Mouse (Mus musculus) liver, embryonic 15.5 days (tissue): Measurements from ENCODE around the gene Litaf. TPM values are rescaled to one million over a fixed set of nuclear protein-coding genes. Genes with fewer than 3 reads are reported as not detected.
A peak's percentile ranks its signal among the peaks of the same experiment; 100 is the strongest.

Source experiments
- ATAC-seq: fragments of 200-750 bp; cut with Nextera tagmentation; 2 replicates; pipeline ENCODE4 v1.8.0; 2017; ENCODE audit warnings: moderate number of reproducible peaks, mild to moderate bottlenecking, moderate library complexity; ENCODE audit not compliant: insufficient read depth
- H3K27ac ChIP-seq: fragments of 300-500 bp; sonication (generic); replicated peaks from 2 replicates; pipeline ENCODE4 v1.5.1; 2015; ENCODE audit warnings: mild to moderate bottlenecking, inconsistent platforms
- H3K27me3 ChIP-seq: fragments of 300-500 bp; sonication (generic); 2 replicates; pipeline ENCODE4 v1.6.1; 2015; ENCODE audit warnings: mild to moderate bottlenecking, inconsistent platforms
- H3K36me3 ChIP-seq: fragments of 300-500 bp; sonication (generic); replicated peaks from 2 replicates; pipeline ENCODE4 v1.6.1; 2015; ENCODE audit warnings: moderate library complexity, mild to moderate bottlenecking, inconsistent platforms
- H3K4me1 ChIP-seq: fragments of 300-500 bp; sonication (generic); replicated peaks from 2 replicates; pipeline ENCODE4 v1.6.1; 2015; ENCODE audit warnings: inconsistent platforms
- H3K4me2 ChIP-seq: fragments of 300-500 bp; sonication (generic); 2 replicates; pipeline ENCODE4 v1.6.1; 2015; ENCODE audit warnings: moderate library complexity, mild to moderate bottlenecking, inconsistent platforms
- H3K4me3 ChIP-seq: fragments of 300-500 bp; sonication (generic); replicated peaks from 2 replicates; pipeline ENCODE4 v1.5.1; 2015; ENCODE audit warnings: mild to moderate bottlenecking, inconsistent platforms
- H3K9ac ChIP-seq: fragments of 300-500 bp; sonication (generic); 2 replicates; pipeline ENCODE4 v1.6.1; 2015; ENCODE audit warnings: moderate library complexity, mild to moderate bottlenecking, inconsistent platforms
- H3K9me3 ChIP-seq: fragments of 300-500 bp; sonication (generic); replicated peaks from 2 replicates; pipeline ENCODE4 v1.6.1; 2016; ENCODE audit warnings: inconsistent platforms
- WGBS: fragments of 180-500 bp; shearing (Covaris S2); methylation state at CpG from one replicate; pipeline ENCODE4 v1.1.7; 2015; ENCODE audit warnings: mixed read lengths; ENCODE audit not compliant: insufficient replicate concordance; 5-methylcytosine and 5-hydroxymethylcytosine counted together
- polyA plus RNA-seq: library from polyadenylated mRNA; unstranded; fragments of >200 nt; fragmentation: Nextera tagmentation; extraction: Ambion mirVana; gene quantifications from 2 replicates; pipeline ENCODE4 v1.2.1, GENCODE M21; 2015

Litaf gene
- polyA plus RNA-seq, 1 experiment from 2014 or later = 39.3 TPM

DNA sequence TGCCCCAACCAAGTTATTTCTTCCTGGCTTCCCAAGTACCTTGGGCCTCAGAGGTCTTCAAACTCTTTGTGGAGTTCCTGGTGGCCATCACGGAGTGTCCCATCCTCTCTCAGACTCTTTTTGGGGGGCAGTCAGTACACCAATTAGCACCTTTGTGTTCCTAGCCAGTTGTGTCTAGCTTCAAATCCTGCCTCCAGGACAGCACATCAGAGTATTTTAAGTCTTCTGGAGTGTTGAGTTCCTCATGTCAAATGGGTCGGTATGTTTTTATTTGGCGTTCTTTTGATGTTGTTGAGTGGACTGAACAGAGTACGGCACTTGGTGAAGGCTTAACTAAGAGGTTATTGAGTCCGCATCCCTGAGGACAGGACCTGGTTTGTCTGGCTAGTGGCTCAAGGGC, 526 bp downstream of the Litaf start:
- H3K4me3 ChIP-seq = peak overlapping the region; percentile 64; the same call in 1 of the 2 replicates
- no peaks in the 10 kb centered on the region for H3K36me3 ChIP-seq
- no peaks in the 10 kb centered on the region for H3K9me3 ChIP-seq
- H3K27ac ChIP-seq = no peak overlapping the region
- no peak overlapping the region for H3K9ac ChIP-seq
- WGBS = 64% methylated on average over 5 of the region's 5 CpGs
- no peak for ATAC-seq
- peaks cover 29% of the 10 kb centered on the region for H3K4me1 ChIP-seq
- H3K4me2 ChIP-seq = peak overlapping the region; percentile 93
- H3K27me3 ChIP-seq = peaks cover 60% of the 10 kb centered on the region

GRCm38 (mm10) chr16:11064742-11065141, 1.2 kb downstream of the Litaf start:
- Histone ChIP-seq H3K4me2 (no peak overlapping the region), H3K4me1 (peaks cover 22% of the 10 kb centered on the region), H3K36me3 (no peaks in the 10 kb centered on the region), H3K9ac (no peak overlapping the region), H3K27ac (no peak overlapping the region), H3K9me3 (no peaks in the 10 kb centered on the region), H3K4me3 (no peak overlapping the region), H3K27me3 (peaks cover 58% of the 10 kb centered on the region)
- ATAC-seq = no peak
- WGBS = 63% methylated on average over 6 of the region's 6 CpGs

- Histone ChIP-seq H3K27ac (no peak overlapping the region), H3K9ac (no peak overlapping the region), H3K27me3 (peaks cover 54% of the 10 kb centered on the region), H3K9me3 (no peaks in the 10 kb centered on the region), H3K4me2 (no peak overlapping the region), H3K4me1 (peaks cover 19% of the 10 kb centered on the region), H3K36me3 (no peaks in the 10 kb centered on the region), H3K4me3 (no peak overlapping the region)
- WGBS = 65% methylated on average over 4 of the region's 4 CpGs
- no peak for ATAC-seq
These were observed 1.6 kb downstream of the Litaf start for GRCm38 (mm10) chr16:11064341-11064740.

DNA sequence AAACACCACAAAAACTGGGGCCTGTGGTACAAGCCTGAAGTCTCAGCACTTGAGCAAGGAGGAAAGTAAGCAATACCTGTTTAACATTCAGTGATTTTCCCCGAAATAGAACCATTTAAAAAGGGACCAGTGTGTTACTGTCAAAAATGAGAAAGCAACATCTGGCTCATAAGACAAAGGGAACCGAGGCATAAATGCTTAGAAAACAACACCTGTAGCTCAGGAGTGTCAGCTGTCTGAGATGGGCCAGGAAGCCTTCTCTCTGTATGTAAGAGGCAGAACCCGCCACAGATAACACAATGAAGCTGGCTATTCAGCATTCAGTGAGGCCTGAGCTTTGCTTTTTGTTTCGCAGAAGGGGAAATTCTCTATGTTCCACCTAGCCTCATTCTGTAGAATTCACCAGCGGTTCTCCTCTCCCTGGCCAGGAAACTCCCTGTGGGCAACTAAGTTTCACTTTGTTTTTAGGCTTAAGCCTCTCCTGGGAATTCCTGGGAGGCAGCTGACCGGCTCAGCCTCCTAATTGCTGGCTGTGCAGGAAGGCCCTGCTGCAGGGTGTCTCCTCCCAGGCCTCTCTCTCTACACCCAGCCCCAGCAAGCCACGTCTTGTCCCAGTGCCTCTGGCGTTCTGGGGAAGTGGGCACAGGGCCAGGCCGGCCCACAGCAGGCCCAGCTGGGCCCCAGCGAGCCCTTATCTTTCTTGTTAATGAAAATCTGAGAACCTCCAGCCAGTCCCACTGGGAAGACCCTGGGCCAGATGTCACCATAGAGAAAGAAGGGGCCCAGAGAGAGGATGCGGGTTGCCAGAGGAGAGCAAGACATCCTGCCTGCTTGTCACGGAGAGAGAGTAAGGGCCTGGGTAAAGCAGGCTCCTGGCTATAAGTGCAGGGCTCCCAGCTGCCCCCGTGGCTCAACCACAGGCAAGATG, 2.9 kb downstream of the Litaf start:
- Histone ChIP-seq H3K36me3 (no peaks in the 10 kb centered on the region), H3K4me3 (no peak overlapping the region), H3K4me2 (no peak overlapping the region), H3K4me1 (peaks cover 19% of the 10 kb centered on the region), H3K27me3 (peaks cover 41% of the 10 kb centered on the region), H3K9ac (no peak overlapping the region), H3K9me3 (no peaks in the 10 kb centered on the region), H3K27ac (peak overlapping the region; percentile 48; the same call in 1 of the 2 replicates)
- ATAC-seq = no peak
- WGBS = 29% methylated on average over 13 of the region's 13 CpGs

DNA sequence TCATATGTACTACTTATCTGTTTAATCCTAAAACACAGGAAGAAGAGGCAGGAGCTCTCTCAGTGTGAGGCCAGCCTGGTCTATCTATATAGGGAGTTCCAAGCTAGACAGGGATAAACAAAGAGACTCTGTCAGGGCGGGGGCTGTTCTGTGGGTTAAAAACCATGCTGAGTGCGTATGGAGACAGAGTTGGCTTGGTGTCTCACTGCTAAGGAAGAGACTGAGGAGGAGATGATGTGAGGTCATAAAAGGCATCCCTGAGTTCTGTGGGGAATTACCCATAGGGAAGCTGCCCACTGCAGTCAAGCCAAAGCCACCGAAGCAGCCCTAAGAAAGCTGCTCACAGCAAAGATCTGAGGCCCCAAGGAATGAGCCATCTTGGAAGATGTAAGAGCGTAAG, 5.3 kb downstream of the Litaf start, which contains the start of gene Snn:
Snn (plus strand) TSS at position 301 of the 400 bp plus-strand sequence.
- H3K27me3 ChIP-seq = peaks cover 17% of the 10 kb centered on the region
- H3K4me1 ChIP-seq = peaks cover 1% of the 10 kb centered on the region
- no peaks in the 10 kb centered on the region for H3K9me3 ChIP-seq
- no peak within 1 kb of the TSS for H3K27ac ChIP-seq
- 68% methylated on average over 4 of the region's 4 CpGs for WGBS
- no peak within 1 kb of the TSS for H3K9ac ChIP-seq
- H3K4me2 ChIP-seq = no peak within 1 kb of the TSS
- no peaks in the 10 kb centered on the region for H3K36me3 ChIP-seq
- no peak for ATAC-seq
- no peak within 1 kb of the TSS for H3K4me3 ChIP-seq

DNA sequence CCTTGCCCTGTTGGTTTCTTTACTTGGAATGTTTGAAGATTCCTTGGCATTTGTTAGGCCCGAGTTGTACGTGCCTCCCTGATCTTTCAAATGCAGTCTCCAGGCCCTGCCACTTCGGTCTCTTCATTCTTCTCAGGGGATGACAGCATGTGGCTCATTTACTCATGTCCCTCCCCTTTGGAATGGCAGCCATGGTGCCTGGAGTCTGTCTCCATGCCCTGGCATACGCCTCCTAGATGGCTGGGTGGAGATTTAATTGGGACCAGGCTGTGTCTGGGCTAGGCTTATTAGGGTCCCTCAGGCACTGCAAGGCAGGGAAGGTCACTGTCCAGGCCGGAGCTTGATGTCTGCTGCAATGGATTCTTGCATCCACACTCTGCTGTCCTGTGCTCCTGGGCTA, 10.0 kb downstream of the Litaf start:
- no peaks in the 10 kb centered on the region for H3K36me3 ChIP-seq
- H3K9ac ChIP-seq = no peak overlapping the region
- no peak overlapping the region for H3K4me3 ChIP-seq
- H3K27ac ChIP-seq = no peak overlapping the region
- no peak for ATAC-seq
- WGBS = 60% methylated on average over 5 of the region's 5 CpGs
- no peaks in the 10 kb centered on the region for H3K27me3 ChIP-seq
- no peaks in the 10 kb centered on the region for H3K4me1 ChIP-seq
- H3K4me2 ChIP-seq = no peak overlapping the region
- no peaks in the 10 kb centered on the region for H3K9me3 ChIP-seq

GRCm38 (mm10) chr16:11054871-11055270, 11.1 kb downstream of the Litaf start:
- H3K27ac ChIP-seq = no peak overlapping the region
- H3K9ac ChIP-seq = no peak overlapping the region
- no peak for ATAC-seq
- 64% methylated on average over 6 of the region's 6 CpGs for WGBS
- no peaks in the 10 kb centered on the region for H3K36me3 ChIP-seq
- no peaks in the 10 kb centered on the region for H3K9me3 ChIP-seq
- no peaks in the 10 kb centered on the region for H3K27me3 ChIP-seq
- H3K4me1 ChIP-seq = no peaks in the 10 kb centered on the region
- no peak overlapping the region for H3K4me3 ChIP-seq
- no peak overlapping the region for H3K4me2 ChIP-seq

GRCm38 (mm10) chr16:11054409-11054808, 11.5 kb downstream of the Litaf start:
- Histone ChIP-seq H3K9ac (no peak overlapping the region), H3K4me3 (no peak overlapping the region), H3K27me3 (no peaks in the 10 kb centered on the region), H3K4me2 (no peak overlapping the region), H3K27ac (no peak overlapping the region), H3K9me3 (no peaks in the 10 kb centered on the region), H3K36me3 (no peaks in the 10 kb centered on the region), H3K4me1 (no peaks in the 10 kb centered on the region)
- no peak for ATAC-seq
- 41% methylated on average over 6 of the region's 6 CpGs for WGBS

DNA sequence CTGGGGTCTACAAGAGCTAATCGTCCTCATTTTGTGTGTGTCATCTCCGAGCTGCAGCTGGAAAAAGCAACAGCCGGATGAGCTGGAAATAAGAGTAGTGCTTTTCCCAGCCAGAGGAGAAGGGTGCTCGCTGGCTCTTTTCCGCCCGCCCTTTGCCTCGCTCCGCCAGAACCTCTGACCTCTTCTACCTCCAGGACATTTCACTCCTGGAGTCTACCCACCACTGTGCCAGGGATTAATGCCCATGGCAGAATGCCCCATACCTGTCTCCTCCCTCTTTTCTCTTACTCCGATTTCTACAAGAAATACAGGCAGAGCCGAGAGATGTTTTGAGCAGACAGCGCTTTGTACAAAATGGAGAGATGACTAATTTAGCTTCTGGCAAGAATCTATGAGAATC, 14.8 kb downstream of the Litaf start:
- H3K4me2 ChIP-seq = no peak overlapping the region
- no peaks in the 10 kb centered on the region for H3K27me3 ChIP-seq
- H3K27ac ChIP-seq = no peak overlapping the region
- WGBS = 75% methylated on average over 11 of the region's 11 CpGs
- no peaks in the 10 kb centered on the region for H3K36me3 ChIP-seq
- no peak for ATAC-seq
- H3K9ac ChIP-seq = no peak overlapping the region
- no peaks in the 10 kb centered on the region for H3K4me1 ChIP-seq
- H3K9me3 ChIP-seq = no peaks in the 10 kb centered on the region
- no peak overlapping the region for H3K4me3 ChIP-seq

DNA sequence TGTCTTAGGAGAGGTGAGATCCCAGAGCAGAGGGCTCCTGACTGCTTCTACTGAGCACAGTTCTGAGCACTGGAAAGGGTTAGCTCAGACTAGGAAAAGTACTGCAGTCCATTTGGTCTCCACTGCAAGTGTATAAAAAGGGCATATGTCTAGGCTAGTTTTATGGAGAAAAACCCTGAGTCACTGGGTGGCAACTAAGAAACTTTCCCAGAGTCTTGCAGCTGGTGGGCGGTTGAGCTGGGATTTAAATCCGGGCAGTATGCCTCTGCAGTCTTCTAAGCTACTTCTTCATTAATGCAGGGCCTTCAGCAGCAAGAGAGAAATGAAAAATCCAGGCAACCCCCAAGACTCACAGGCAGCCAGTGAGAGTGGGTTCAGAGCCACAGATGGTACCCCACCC, 15.7 kb downstream of the Litaf start:
- 67% methylated on average over 2 of the region's 2 CpGs for whole genome bisulfite sequencing
- Histone ChIP-seq H3K9me3 (no peaks in the 10 kb centered on the region), H3K4me2 (no peak overlapping the region), H3K36me3 (no peaks in the 10 kb centered on the region), H3K4me1 (no peaks in the 10 kb centered on the region), H3K9ac (no peak overlapping the region), H3K4me3 (no peak overlapping the region), H3K27me3 (no peaks in the 10 kb centered on the region), H3K27ac (no peak overlapping the region)
- ATAC-seq = no peak

- H3K4me1 ChIP-seq = no peaks in the 10 kb centered on the region
- no peaks in the 10 kb centered on the region for H3K36me3 ChIP-seq
- no peak overlapping the region for H3K4me3 ChIP-seq
- H3K27me3 ChIP-seq = no peaks in the 10 kb centered on the region
- ATAC-seq = no peak
- no peak overlapping the region for H3K4me2 ChIP-seq
- no peak overlapping the region for H3K9ac ChIP-seq
- 37% methylated on average over 7 of the region's 7 CpGs for WGBS
- no peak overlapping the region for H3K27ac ChIP-seq
- no peaks in the 10 kb centered on the region for H3K9me3 ChIP-seq
These were observed 18.8 kb downstream of the Litaf start for GRCm38 (mm10) chr16:11047130-11047529.
